Mouse (Mus musculus): ENCODE measurements around the gene Gpatch11.

Gpatch11 gene

GRCm38 (mm10) chr17:78894991-78895390 is 59.6 kb downstream of the Gpatch11 start:
- no peak for DNase-seq (ENCODE audit: low spot score in 2 of 2)

- DNase-seq (ENCODE audit: low spot score in 2 of 2): peak in 1 of 2 experiments; percentile 40
Observed at GRCm38 (mm10) chr17:78895394-78895793, 60.0 kb downstream of the Gpatch11 start.
